Mouse (Mus musculus): Measurements from ENCODE around the gene Dpp7. TPM values are rescaled to one million over a fixed set of nuclear protein-coding genes. Genes with fewer than 3 reads are reported as not detected.

Dpp7 gene
- total and polyA plus RNA-seq, 3 experiments = 16.2 to 21.0 (median 20.9) TPM

DNA sequence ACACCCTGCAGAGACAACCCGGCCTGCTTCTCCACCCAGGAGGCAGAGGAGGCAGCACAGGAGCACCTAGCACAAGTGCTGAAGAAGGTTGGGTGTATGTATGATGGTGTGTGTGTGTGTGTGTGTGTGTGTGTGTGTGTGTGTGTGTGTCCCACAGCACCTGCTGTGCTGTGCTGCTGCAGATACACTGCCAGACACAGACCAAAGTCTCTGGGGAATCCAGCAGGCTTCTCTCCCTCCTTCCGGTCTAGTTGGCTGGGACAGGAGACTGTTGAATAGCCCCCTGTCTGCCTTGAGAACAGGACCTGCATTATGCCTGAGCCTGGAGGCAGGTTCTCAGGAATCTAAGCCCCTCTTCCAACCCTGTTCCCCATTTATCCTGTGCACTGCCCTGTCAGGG is 17.3 kb upstream of the Dpp7 start:
- H3K79me2 ChIP-seq (replicated peaks; ENCODE audit: control insufficient read depth, extremely low read depth, insufficient read depth, poor library complexity, severe bottlenecking) = no peaks in the 10 kb centered on the region
- H3K9ac ChIP-seq (ENCODE audit: insufficient read depth, low read depth) = peak overlapping the region; percentile 17; the same call in 1 of the 2 replicates
- TF ChIP-seq MAFK (IDR thresholded peaks at IDR 0.05; ENCODE audit: insufficient replicate concordance, low read length) (no peak), CHD1 (IDR thresholded peaks at IDR 0.05; ENCODE audit: low read depth, low read length) (no peak), CHD2 (IDR thresholded peaks at IDR 0.05; ENCODE audit: low read length) (no peak), MXI1 (IDR thresholded peaks at IDR 0.05; ENCODE audit: low read depth, low read length) (no peak; the same call in 1 of the 2 replicates), ELF1 (IDR thresholded peaks at IDR 0.05; ENCODE audit: low read depth, low read length) (0 out of 2 replicates have a peak, but pooled peaks have one; percentile 5), MAZ (IDR thresholded peaks at IDR 0.05; ENCODE audit: low read depth, low read length) (no peak)
- peaks cover 14% of the 10 kb centered on the region for H3K27me3 ChIP-seq (replicated peaks)
- peak; percentile 52 for DNase-seq (ENCODE audit: extremely low read depth)
- dilution Hi-C loops (cut with MboI; ENCODE audit: extremely low pct_ligation_motif_present, extremely low pct_unique_long_range_greater_than_20kb, low sequenced_read_pairs) = no loop called here
- no peak overlapping the region for H3K27ac ChIP-seq (ENCODE audit: insufficient read depth, low read depth)
- H3K9me3 ChIP-seq (replicated peaks; ENCODE audit: low read length) = no peaks in the 10 kb centered on the region
- peak overlapping the region; percentile 86 for H3K4me2 ChIP-seq (ENCODE audit: insufficient read depth, low read depth, poor library complexity, severe bottlenecking)
- peaks cover 14 to 16% of the 10 kb centered on the region in 2 experiments for H3K4me1 ChIP-seq (ENCODE audit: control insufficient read depth in 1 of 2, insufficient read depth in 2 of 2)
- peaks cover 23 to 43% of the 10 kb centered on the region in 2 experiments for H3K36me3 ChIP-seq (replicated peaks in 1 of 2; ENCODE audit: control insufficient read depth in 1 of 2, insufficient read depth in 1 of 2, low read length in 1 of 2)
- in situ Hi-C loops (cut with MboI; ENCODE audit: low pct_ligation_motif_present, low pct_unique_long_range_greater_than_20kb, low sequenced_read_pairs) = no loop called here
- H3K4me3 ChIP-seq (replicated peaks in 1 of 3; ENCODE audit: low read depth in 2 of 3, low read length in 2 of 3, poor library complexity in 1 of 3) = peak overlapping the region; percentile 68 to 92 (median 75)

DNA sequence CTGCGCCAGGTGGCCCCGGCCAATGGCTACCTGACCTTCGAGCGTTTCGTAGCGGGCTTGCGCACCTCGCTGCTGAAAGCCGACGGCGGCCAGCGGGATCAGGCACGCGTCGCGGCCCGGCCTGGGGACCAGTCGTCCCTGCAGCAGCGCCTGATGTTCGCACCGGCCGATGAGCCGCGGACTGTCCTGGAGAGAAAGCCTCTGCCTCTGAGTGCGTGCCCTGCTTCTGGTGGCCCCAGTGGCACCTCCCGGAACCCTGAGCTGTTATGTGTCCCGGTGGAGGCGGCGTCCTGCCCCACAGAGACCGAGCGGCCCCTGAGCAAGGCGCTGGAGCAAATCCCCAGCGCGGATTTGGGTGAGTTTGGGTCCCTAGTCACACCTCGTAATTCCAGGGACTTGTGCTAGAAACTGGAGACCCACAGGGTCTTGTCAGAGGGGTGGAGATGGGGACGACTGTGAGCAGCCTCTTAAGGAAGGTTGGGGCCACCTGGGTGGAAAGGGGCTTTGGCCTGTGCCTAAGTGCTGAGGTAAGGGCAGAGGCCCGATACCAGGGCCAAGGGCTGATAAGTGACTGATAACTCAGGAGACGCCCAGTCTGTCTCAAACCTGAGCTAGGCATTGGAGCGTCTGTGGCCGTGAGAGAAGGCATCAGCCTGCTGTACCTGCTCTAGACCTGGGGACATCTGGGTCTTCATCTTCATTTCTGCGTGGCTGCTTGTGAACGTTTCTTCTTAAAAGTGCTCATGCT is 16.7 kb upstream of the Dpp7 start:
- Histone ChIP-seq H3K79me2 (replicated peaks; ENCODE audit: control insufficient read depth, extremely low read depth, insufficient read depth, poor library complexity, severe bottlenecking) (no peaks in the 10 kb centered on the region), H3K27me3 (replicated peaks) (peaks cover 19% of the 10 kb centered on the region), H3K4me1 (ENCODE audit: control insufficient read depth in 1 of 2, insufficient read depth in 2 of 2) (peaks cover 16% of the 10 kb centered on the region in 2 experiments), H3K4me3 (replicated peaks in 1 of 3; ENCODE audit: low read depth in 2 of 3, low read length in 2 of 3, poor library complexity in 1 of 3) (peak overlapping the region; percentile 68 to 92 (median 75)), H3K9ac (ENCODE audit: insufficient read depth, low read depth) (peak overlapping the region; percentile 17; the same call in 1 of the 2 replicates), H3K4me2 (ENCODE audit: insufficient read depth, low read depth, poor library complexity, severe bottlenecking) (peak overlapping the region; percentile 86), H3K27ac (ENCODE audit: insufficient read depth, low read depth) (peak overlapping the region; percentile 24; the same call in 1 of the 2 replicates), H3K9me3 (replicated peaks; ENCODE audit: low read length) (no peaks in the 10 kb centered on the region), H3K36me3 (replicated peaks in 1 of 2; ENCODE audit: control insufficient read depth in 1 of 2, insufficient read depth in 1 of 2, low read length in 1 of 2) (peaks cover 20 to 36% of the 10 kb centered on the region in 2 experiments)
- peak; percentile 20 for DNase-seq (ENCODE audit: extremely low read depth)
- dilution Hi-C loops (cut with MboI; ENCODE audit: extremely low pct_ligation_motif_present, extremely low pct_unique_long_range_greater_than_20kb, low sequenced_read_pairs) = no loop called here
- TF ChIP-seq UBTF (IDR thresholded peaks at IDR 0.05; ENCODE audit: low read depth, low read length) (no peak), SIN3A (IDR thresholded peaks at IDR 0.05; ENCODE audit: low read length) (peak; percentile 17; the same call in 1 of the 2 replicates), TCF12 (IDR thresholded peaks at IDR 0.05; ENCODE audit: low read depth, low read length) (no peak)
- in situ Hi-C loops (cut with MboI; ENCODE audit: low pct_ligation_motif_present, low pct_unique_long_range_greater_than_20kb, low sequenced_read_pairs) = no loop called here

Measured in CH12.LX (cell line).